Mouse (Mus musculus) forebrain, postnatal 0 days (tissue): ENCODE data around the gene Tet1. TPM values are rescaled to one million over a fixed set of nuclear protein-coding genes. Genes with fewer than 3 reads are reported as not detected.

Source experiments
- polyA plus RNA-seq: library from polyadenylated mRNA; unstranded; fragments of >200 nt; fragmentation: Nextera tagmentation; extraction: Ambion mirVana; gene quantifications from 2 replicates; pipeline ENCODE4 v1.2.1, GENCODE M21; 2015
- total RNA-seq: library from RNA; depleted of rRNA; stranded (reverse); fragments of >200 nt; gene quantifications from 2 replicates; pipeline ENCODE4 v1.2.3, GENCODE M21; 2014; rRNA removed

The Tet1 gene
- total and polyA plus RNA-seq, 2 experiments from 2014 or later = 32.1 to 32.7 TPM

Other genes with a start within 250 kb of the Tet1 start
- gene Stox1, start 182.9 kb downstream of the Tet1 start, total RNA-seq = 4.3 and 6.1 TPM in 2 replicates
- 3.9 and 6.9 TPM in 2 replicates for gene Stox1, start 182.9 kb downstream of the Tet1 start, polyA plus RNA-seq
- 64.0 and 94.1 TPM in 2 replicates for gene Ccar1, start 116.7 kb downstream of the Tet1 start, total RNA-seq
- gene Ccar1, start 116.7 kb downstream of the Tet1 start, polyA plus RNA-seq = 62.2 and 74.7 TPM in 2 replicates
- 23.1 and 25.1 TPM in 2 replicates for gene Slc25a16, start 11.6 kb upstream of the Tet1 start, total RNA-seq
- gene Slc25a16, start 11.6 kb upstream of the Tet1 start, polyA plus RNA-seq = 10.4 and 15.1 TPM in 2 replicates
- gene Dna2, start 38.0 kb upstream of the Tet1 start, total RNA-seq = 2.8 and 2.9 TPM in 2 replicates
- gene Dna2, start 38.0 kb upstream of the Tet1 start, polyA plus RNA-seq = 1.8 and 2.0 TPM in 2 replicates
- gene Rufy2, start 71.2 kb upstream of the Tet1 start, total RNA-seq = 50.9 and 55.6 TPM in 2 replicates
- gene Rufy2, start 71.2 kb upstream of the Tet1 start, polyA plus RNA-seq = 43.7 and 58.6 TPM in 2 replicates
- gene Hnrnph3, start 115.2 kb upstream of the Tet1 start, total RNA-seq = 18.1 and 19.6 TPM in 2 replicates
- 62.4 and 76.9 TPM in 2 replicates for gene Hnrnph3, start 115.2 kb upstream of the Tet1 start, polyA plus RNA-seq
- gene Pbld2, start 115.3 kb upstream of the Tet1 start, total RNA-seq = 0.23 and 1.3 TPM in 2 replicates
- 0.44 and 0.73 TPM in 2 replicates for gene Pbld2, start 115.3 kb upstream of the Tet1 start, polyA plus RNA-seq
- gene Pbld1, start 151.2 kb upstream of the Tet1 start, total RNA-seq = not detected in 2 replicates
- gene Pbld1, start 151.2 kb upstream of the Tet1 start, polyA plus RNA-seq = 0.27 and 0.59 TPM in 2 replicates
- 0.15 and 0.71 TPM in 2 replicates for gene Atoh7, start 190.7 kb upstream of the Tet1 start, total RNA-seq
- gene Atoh7, start 190.7 kb upstream of the Tet1 start, polyA plus RNA-seq = 3.3 and 4.8 TPM in 2 replicates